Mouse (Mus musculus): Measurements from ENCODE around the gene Lair1.

Gene Lair1

GRCm38 (mm10) chr7:3957387-3957786, 105.6 kb downstream of the Lair1 start:
- DNase-seq, result no peak
